Mouse (Mus musculus): ENCODE data around the gene Crcp. TPM values are rescaled to one million over a fixed set of nuclear protein-coding genes. Genes with fewer than 3 reads are reported as not detected.

Crcp gene
- 20.9 TPM for polyA plus RNA-seq (2014; fragmentation: Illumina TruSeq; extraction: RNeasy Lipid Tissue Mini Kit (QIAGEN cat#74804); ENCODE audit: low read depth, low replicate concordance)

DNA sequence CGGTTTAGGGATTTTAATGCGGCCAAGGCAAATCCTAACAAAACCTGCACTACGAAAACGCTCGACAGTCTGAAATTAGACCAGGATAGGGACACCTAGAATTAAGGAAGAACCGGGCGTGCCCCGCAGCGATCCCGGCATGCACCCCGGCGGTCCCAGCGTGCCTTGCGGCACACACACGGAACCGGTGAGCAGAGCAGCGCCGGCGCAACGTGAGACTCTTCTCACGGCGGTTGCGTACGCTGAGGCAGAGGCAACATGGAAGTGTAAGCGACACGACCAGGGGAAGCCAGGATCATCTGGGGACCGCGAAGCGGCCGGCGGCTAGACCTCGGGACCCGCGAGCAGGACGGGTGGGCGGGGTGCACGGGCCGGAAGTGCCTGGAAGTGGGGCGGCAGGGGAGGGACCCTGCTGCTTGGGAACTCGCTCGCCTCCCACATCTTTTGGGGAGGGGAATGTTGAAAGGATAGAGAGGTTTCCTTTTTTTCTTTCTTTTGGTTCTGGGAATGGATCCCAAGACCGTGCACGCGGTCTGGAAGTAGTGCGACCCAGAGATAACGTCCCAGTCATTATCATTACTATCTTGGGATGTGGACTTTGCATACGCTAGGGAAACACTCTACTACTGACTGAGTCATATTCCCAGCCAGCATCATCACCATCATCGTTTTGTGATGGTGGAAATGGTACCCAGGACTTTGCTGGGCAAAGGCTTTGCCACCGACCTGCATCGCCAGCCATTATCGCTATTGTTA is at the start of gene Crcp, which contains the start of gene Asl:
Gene Crcp, plus strand, starts transcription at position 149 of the 756 bp plus-strand sequence.
Gene Asl, minus strand, starts transcription at position 106 of the 756 bp plus-strand sequence.

DNA sequence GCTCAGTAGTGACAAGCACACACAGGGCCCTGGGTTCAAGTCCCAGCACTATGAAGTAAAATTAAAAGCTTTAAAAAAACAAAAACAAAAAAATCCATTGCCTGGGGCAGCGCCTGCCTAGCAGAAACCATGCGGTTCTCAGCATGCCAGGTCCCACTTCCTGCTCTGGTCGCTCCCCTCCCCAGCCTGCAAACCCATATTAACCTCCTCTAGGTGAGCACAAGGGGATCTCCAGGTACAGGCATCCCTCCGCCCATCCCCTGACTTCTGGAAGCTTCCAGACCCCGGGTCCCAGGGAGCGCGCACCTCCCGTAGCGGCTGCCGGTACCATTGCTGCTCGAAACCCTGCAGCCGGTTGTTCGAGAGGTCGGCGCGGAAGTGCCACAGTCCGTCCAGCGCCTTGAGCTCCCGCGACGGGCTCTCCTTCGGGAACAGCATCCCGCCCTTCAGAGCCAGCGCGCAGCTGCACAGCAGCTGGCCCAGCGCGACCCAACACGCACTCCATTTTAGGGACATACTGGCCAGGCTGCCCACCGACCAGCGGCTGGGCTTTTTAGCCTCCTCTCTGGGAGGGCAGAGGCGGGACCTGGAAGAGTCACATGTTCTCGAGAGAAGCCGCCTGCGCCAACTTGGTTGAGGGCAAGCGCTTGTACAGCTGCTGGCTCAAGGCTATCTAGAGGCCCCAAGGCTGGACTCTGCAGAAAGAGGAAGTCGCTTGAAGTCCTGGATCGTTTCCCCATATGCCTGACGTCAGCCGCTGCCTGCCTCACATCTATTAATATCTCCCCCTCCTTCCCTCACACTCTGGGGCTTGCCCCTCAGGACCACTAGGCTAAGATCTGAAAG is 26.6 kb upstream of the Crcp start, which contains the start of gene Gusb:
Gene Gusb, minus strand, starts transcription at position 749 of the 846 bp plus-strand sequence.

GRCm38 (mm10) chr5:130073026-130073425 is 43.9 kb downstream of the Crcp start, which contains the start of gene Tpst1:
Gene Tpst1 (plus strand): TSS chr5:130073326.

Other genes starting within 250 kb of the Crcp start
- gene Psph, start 241.8 kb upstream of the Crcp start, polyA plus RNA-seq (2014; fragmentation: Illumina TruSeq; extraction: RNeasy Lipid Tissue Mini Kit (QIAGEN cat#74804); ENCODE audit: low read depth, low replicate concordance) = 9.4 TPM
- 11.9 TPM for gene Sumf2, start 182.3 kb upstream of the Crcp start, polyA plus RNA-seq (2014; fragmentation: Illumina TruSeq; extraction: RNeasy Lipid Tissue Mini Kit (QIAGEN cat#74804); ENCODE audit: low read depth, low replicate concordance)
- gene Chchd2, start 141.8 kb upstream of the Crcp start, polyA plus RNA-seq (2014; fragmentation: Illumina TruSeq; extraction: RNeasy Lipid Tissue Mini Kit (QIAGEN cat#74804); ENCODE audit: low read depth, low replicate concordance) = 1,073 TPM
- 0.73 TPM for gene Zbed5, start 133.6 kb upstream of the Crcp start, polyA plus RNA-seq (2014; fragmentation: Illumina TruSeq; extraction: RNeasy Lipid Tissue Mini Kit (QIAGEN cat#74804); ENCODE audit: low read depth, low replicate concordance)
- gene Phkg1, start 130.7 kb upstream of the Crcp start, polyA plus RNA-seq (2014; fragmentation: Illumina TruSeq; extraction: RNeasy Lipid Tissue Mini Kit (QIAGEN cat#74804); ENCODE audit: low read depth, low replicate concordance) = 59.8 TPM
- 0.86 TPM for gene Nupr1l, start 120.8 kb upstream of the Crcp start, polyA plus RNA-seq (2014; fragmentation: Illumina TruSeq; extraction: RNeasy Lipid Tissue Mini Kit (QIAGEN cat#74804); ENCODE audit: low read depth, low replicate concordance)
- gene Vkorc1l1, start 87.3 kb upstream of the Crcp start, polyA plus RNA-seq (2014; fragmentation: Illumina TruSeq; extraction: RNeasy Lipid Tissue Mini Kit (QIAGEN cat#74804); ENCODE audit: low read depth, low replicate concordance) = 17.3 TPM
- gene Gusb, start 26.2 kb upstream of the Crcp start, polyA plus RNA-seq (2014; fragmentation: Illumina TruSeq; extraction: RNeasy Lipid Tissue Mini Kit (QIAGEN cat#74804); ENCODE audit: low read depth, low replicate concordance) = 21.1 TPM
- 10.2 TPM for gene Asl, start within 50 bp of the Crcp start, polyA plus RNA-seq (2014; fragmentation: Illumina TruSeq; extraction: RNeasy Lipid Tissue Mini Kit (QIAGEN cat#74804); ENCODE audit: low read depth, low replicate concordance)
- gene Tpst1, start 44.0 kb downstream of the Crcp start, polyA plus RNA-seq (2014; fragmentation: Illumina TruSeq; extraction: RNeasy Lipid Tissue Mini Kit (QIAGEN cat#74804); ENCODE audit: low read depth, low replicate concordance) = 18.9 TPM
- 1.3 TPM for gene Kctd7, start 115.6 kb downstream of the Crcp start, polyA plus RNA-seq (2014; fragmentation: Illumina TruSeq; extraction: RNeasy Lipid Tissue Mini Kit (QIAGEN cat#74804); ENCODE audit: low read depth, low replicate concordance)
- gene Rabgef1, start 142.5 kb downstream of the Crcp start, polyA plus RNA-seq (2014; fragmentation: Illumina TruSeq; extraction: RNeasy Lipid Tissue Mini Kit (QIAGEN cat#74804); ENCODE audit: low read depth, low replicate concordance) = 27.0 TPM
- 22.0 TPM for gene Tmem248, start 187.8 kb downstream of the Crcp start, polyA plus RNA-seq (2014; fragmentation: Illumina TruSeq; extraction: RNeasy Lipid Tissue Mini Kit (QIAGEN cat#74804); ENCODE audit: low read depth, low replicate concordance)
- gene Sbds, start 226.2 kb downstream of the Crcp start, polyA plus RNA-seq (2014; fragmentation: Illumina TruSeq; extraction: RNeasy Lipid Tissue Mini Kit (QIAGEN cat#74804); ENCODE audit: low read depth, low replicate concordance) = 74.2 TPM
- 7.8 TPM for gene Tyw1, start 226.3 kb downstream of the Crcp start, polyA plus RNA-seq (2014; fragmentation: Illumina TruSeq; extraction: RNeasy Lipid Tissue Mini Kit (QIAGEN cat#74804); ENCODE audit: low read depth, low replicate concordance)